Mouse (Mus musculus): ENCODE results near the gene Hsd17b13. TPM values are rescaled to one million over a fixed set of nuclear protein-coding genes. Genes with fewer than 3 reads are reported as not detected.
"Not testable (repeated sequence)": the region's sequence is repeated elsewhere in the genome, so short reads cannot be mapped to it uniquely, and the experiment has no call there.

Hsd17b13 gene
- total RNA-seq (2021) (1 to 10 TPM in 1 of 2 experiments, not detected in 1; 1.4 TPM), polyA plus RNA-seq (2012; rRNA removed) (not detected in 2 replicates)
- long read RNA-seq = 0 reads

- DNase-seq = no peak
Measured at GRCm38 (mm10) chr5:103977297-103977696, at the start of gene Hsd17b13. Hsd17b13 (minus strand) TSS chr5:103977410.

GRCm38 (mm10) chr5:104025245-104025854, 48.1 kb upstream of the Hsd17b13 start:
- DNase-seq = no peak

DNA sequence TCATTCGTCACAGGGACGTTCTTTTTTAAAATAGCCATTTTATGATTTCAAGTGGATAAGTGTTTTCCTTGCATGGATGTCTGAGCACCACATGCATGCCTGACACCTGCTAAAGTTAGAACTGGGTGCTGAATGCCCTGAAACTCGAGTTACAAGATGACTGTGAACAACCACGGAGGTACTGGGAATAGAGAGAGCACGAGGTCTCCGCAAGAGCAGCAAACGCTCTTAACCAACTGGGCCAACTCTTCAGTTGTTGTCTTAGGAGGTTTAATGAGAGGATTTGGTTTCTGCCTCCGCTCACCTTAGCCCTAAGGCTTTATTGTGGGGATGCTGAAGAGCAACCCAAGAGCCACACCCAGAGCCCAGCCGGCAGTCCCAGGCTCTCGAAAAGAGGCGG, 47.6 kb upstream of the Hsd17b13 start:
- DNase-seq = no peak

DNA sequence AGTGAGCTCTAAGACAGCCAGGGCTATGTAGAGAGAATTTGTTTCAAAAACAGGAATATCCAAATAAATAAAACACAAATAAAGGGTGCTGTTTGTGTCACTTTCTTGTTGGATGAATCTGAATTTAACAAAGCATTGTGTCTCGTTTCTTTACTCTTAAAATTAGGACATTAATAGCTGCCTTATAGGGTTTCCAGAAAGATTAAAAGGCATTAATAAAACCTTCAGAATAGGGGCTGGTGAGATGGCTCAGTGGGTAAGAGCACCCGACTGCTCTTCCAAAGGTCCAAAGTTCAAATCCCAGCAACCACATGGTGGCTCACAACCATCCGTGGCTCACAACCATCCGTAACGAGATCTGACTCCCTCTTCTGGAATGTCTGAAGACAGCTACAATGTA, 47.0 kb upstream of the Hsd17b13 start:
- not testable (repeated sequence) for DNase-seq

GRCm38 (mm10) chr5:104023289-104024020, 46.2 kb upstream of the Hsd17b13 start:
- DNase-seq = no peak

- no peak for DNase-seq
Measured at GRCm38 (mm10) chr5:104022558-104022957, 45.3 kb upstream of the Hsd17b13 start.

DNA sequence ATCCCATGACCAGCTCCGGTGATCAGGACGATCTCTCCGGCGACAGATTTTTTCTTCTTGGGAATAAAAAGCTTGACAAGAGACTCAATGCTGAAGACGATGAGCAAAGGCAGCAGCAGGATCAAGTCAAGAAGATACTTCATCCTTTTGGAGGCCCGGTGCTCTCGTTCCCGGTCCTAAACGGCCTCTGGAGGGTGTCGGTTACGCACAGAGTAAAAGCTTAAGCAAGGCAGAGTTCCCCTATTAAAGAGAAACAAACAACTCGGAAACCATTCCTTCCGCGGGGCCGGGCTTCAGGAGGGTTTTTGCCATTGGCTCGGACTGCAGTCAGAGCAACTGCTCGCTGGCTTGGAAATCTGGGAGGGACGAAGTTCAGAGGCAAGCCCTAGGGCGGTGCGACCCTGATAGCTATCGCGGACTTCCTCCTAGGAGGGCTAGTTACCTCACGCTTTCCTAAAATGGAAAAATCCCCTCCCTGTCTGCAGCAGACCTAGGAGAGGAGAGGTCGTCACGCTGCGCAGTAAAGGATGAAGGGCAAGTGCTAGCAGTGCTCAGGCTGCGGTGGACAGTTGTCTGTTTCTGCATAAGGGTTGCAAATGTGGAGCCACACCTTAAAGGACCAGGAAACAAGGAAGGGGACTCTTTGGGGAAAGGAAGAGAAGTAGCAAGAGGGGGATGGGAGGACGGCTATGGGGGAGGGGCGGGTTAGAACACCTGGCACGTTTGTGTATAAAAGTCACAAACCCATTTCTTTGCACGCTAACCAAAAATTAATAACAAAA, 44.6 kb upstream of the Hsd17b13 start, which contains the start of gene Hsd17b11:
Gene Hsd17b11 (minus strand): TSS at position 323 of the 782 bp plus-strand sequence.
- DNase-seq = peak; percentile 94

- no peak for DNase-seq
Measured at GRCm38 (mm10) chr5:104011419-104011818, 34.2 kb upstream of the Hsd17b13 start.

GRCm38 (mm10) chr5:104010261-104010660, 33.1 kb upstream of the Hsd17b13 start:
- DNase-seq = no peak

- no peak for DNase-seq
Measured at GRCm38 (mm10) chr5:104009421-104009820, 32.2 kb upstream of the Hsd17b13 start.

GRCm38 (mm10) chr5:104007801-104008200, 30.6 kb upstream of the Hsd17b13 start:
- DNase-seq = no peak

GRCm38 (mm10) chr5:104006811-104007210, 29.6 kb upstream of the Hsd17b13 start:
- no peak for DNase-seq

GRCm38 (mm10) chr5:104003955-104004354, 26.7 kb upstream of the Hsd17b13 start:
- DNase-seq = peak; percentile 30

- no peak for DNase-seq
Measured at GRCm38 (mm10) chr5:104003256-104003931, 26.2 kb upstream of the Hsd17b13 start.

DNA sequence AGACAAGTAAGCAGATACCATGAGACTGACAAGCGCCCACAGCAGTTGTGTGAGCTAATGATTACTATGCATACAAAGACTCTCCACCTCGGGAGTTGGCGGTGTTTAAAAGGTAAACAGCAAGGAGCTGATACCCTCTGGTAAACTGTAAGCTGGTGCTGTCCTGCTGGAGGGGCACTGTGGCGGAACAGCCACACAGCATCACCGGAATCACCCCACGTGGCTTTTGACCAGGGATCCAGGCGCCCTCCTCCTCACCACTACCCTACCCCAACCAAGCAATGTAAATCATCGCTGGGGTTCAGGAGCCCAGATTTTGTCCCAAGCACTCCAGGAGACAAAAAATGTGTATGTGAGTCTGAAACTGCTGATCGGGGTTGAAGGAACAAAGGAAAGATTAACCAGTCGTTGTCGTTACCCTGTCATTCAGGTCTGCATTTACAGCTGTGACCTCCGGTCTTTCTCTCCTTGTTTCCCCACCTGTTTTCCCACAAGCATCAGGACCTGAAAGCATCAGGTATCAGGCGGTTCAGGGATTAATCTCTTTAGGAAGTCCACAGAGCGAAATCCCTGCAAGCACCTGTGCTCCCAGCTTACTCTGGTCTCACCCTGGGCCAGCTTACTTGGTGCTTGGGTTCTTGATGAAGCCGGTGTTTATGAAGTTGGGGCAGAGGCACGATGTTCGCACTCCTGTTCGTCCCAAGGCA, 25.5 kb upstream of the Hsd17b13 start:
- no peak for DNase-seq

DNA sequence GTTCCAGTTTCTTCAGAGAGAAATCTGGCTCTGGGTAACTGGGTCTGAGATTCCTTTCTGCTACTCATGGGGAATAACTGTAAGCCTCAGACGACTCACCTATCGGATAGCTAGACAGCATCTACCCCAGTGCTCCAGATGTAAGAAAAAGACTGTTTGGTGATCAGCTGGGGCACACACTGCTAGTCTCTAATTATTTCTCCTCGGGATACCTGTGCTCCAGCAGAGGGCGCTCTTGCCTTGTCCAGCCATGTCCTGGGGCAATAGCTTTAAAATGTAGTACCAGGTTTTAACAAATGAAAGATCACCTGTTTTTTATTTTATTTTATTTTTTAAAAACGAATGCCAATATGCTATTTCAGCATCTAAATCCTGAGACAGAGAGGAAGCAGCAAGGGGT, 22.5 kb upstream of the Hsd17b13 start:
- DNase-seq = peak; percentile 83

- peak; percentile 76 for DNase-seq
Measured at GRCm38 (mm10) chr5:103998739-103999138, 21.5 kb upstream of the Hsd17b13 start.

DNA sequence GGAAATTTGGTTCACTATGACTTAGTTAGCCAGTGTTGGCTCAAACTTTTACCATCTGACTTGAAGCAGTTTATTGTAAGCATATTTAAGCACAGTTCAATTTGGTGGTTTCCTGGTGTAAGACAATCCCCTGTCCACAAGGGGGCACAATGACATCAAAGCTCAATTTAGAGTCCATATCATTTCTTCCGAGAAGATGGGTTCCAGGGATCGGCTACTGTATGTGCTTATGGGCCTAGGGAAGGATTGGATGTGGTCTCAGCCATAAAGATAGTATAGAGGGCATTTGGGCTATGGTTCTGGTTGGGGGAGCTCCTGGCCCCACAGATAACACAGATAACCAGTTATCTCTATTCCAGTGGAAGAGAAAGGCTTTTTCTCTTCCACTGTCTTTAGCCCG, 18.0 kb upstream of the Hsd17b13 start:
- DNase-seq = no peak

DNA sequence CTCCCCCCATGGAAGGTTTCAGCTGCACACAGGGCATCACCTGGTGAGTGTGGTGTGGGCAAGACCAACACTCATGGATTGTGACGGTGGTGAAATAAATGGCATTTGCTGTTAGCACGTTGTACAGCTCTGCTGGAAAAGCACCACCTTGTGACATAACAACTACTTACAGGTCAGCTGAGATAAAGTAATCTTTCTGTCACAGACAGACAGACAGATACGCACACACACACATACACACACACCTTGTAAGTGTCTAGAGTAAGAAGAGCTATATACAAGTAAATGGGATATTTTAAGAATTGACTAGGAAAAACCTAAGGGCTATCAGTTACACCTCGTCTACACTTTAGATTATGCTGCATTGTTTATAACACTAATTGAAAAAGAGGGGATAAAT, 17.5 kb upstream of the Hsd17b13 start:
- DNase-seq = no peak

GRCm38 (mm10) chr5:103993601-103994000, 16.4 kb upstream of the Hsd17b13 start:
- no peak for DNase-seq

DNA sequence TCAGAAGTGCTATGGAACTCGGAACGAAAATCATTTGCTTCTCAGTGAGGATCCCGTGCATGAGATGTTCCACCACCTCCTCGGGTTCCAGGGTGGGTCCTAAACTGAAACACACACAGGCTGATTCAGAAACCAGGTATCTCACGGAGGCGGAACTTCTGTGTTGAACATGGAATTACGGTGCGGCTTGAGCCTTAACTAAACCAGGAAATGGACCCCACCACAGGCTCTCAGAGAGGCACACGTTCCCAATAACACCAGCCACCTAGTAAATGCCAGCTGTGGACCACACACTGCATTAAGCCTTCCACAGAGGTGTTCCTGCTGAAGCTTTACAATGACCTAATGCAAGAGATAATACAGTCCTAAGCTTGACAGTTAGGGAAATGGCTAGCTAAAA, 15.6 kb upstream of the Hsd17b13 start:
- no peak for DNase-seq
